In the genomic region with DNA sequence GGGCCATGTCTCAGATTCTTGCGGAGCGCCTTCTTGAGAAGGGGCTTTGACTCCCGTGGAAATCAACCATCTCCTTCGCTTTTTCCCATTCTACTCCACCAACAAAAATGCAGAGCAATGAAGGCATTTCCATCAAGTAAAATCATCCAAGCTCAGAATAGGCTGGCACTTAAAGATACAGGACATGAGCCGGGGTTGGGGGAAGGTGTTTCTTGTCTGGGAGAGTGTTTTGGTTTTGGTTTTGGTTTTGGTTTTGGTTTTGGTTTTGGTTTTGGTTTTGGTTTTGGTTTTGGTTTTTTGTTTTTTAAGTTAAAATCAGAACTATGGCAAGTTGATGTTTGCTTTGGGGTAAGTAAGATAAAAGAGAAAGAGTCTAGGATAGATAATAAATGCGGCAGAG, we compare ENCODE assay signal across 25 mouse cellular contexts.
"Had no signal": no experiment of that assay in that cellular context is flagged by ENCODE, and none has a peak within 500 bp of the region (broad histone marks: within the 10 kb centered on the region; RNA-seq: fewer than 3 reads in every experiment).

No protein-coding gene starts in this region.

- H3K4me1 ChIP-seq: embryonic facial prominence, embryonic 10.5 days; embryonic facial prominence, embryonic 12.5 days; embryonic facial prominence, embryonic 13.5 days; embryonic facial prominence, embryonic 15.5 days; forebrain, embryonic 13.5 days had no signal

- H3K9me3 ChIP-seq: embryonic facial prominence, embryonic 10.5 days; embryonic facial prominence, embryonic 12.5 days; embryonic facial prominence, embryonic 13.5 days; embryonic facial prominence, embryonic 15.5 days; forebrain, embryonic 10.5 days; forebrain, embryonic 12.5 days; forebrain, embryonic 13.5 days; forebrain, embryonic 15.5 days had no signal

- H3K36me3 ChIP-seq: embryonic facial prominence, embryonic 10.5 days; embryonic facial prominence, embryonic 12.5 days; embryonic facial prominence, embryonic 13.5 days; embryonic facial prominence, embryonic 15.5 days; forebrain, embryonic 10.5 days; forebrain, embryonic 12.5 days; forebrain, embryonic 15.5 days had no signal

- H3K9ac ChIP-seq: embryonic facial prominence, embryonic 12.5 days; embryonic facial prominence, embryonic 13.5 days; embryonic facial prominence, embryonic 15.5 days; forebrain, embryonic 12.5 days; forebrain, embryonic 13.5 days; forebrain, embryonic 15.5 days; forebrain, postnatal 0 days had no signal

- H3K4me2 ChIP-seq: embryonic facial prominence, embryonic 12.5 days; embryonic facial prominence, embryonic 13.5 days; embryonic facial prominence, embryonic 15.5 days; forebrain, embryonic 12.5 days; forebrain, embryonic 13.5 days; forebrain, embryonic 15.5 days had no signal

- H3K27ac ChIP-seq: embryonic facial prominence, embryonic 10.5 days; embryonic facial prominence, embryonic 12.5 days; embryonic facial prominence, embryonic 13.5 days; embryonic facial prominence, embryonic 15.5 days; forebrain, embryonic 10.5 days; forebrain, embryonic 12.5 days; forebrain, embryonic 13.5 days; forebrain, embryonic 15.5 days; gastrocnemius, adult 2 months; heart, adult 2 months had no signal

- DNase-seq: cerebellum, adult 2 months; cerebellum, adult 8-10 months; cerebellum, adult 9-10 months; cerebellum, adult 9-11 months; cerebellum, postnatal 25 days; cerebellum, postnatal 36 days; embryo, embryonic 11 days; forebrain, postnatal 0 days; gastrocnemius, adult 2 months; gastrocnemius, postnatal 10 days; gastrocnemius, postnatal 14 days; gastrocnemius, postnatal 25 days; gastrocnemius, postnatal 36 days; heart, adult 2 months had no signal

- ATAC-seq: forebrain, embryonic 13.5 days; forebrain, embryonic 14.5 days; forebrain, embryonic 15.5 days; forebrain, embryonic 16.5 days; forebrain, postnatal 0 days had no signal

- H3K4me3 ChIP-seq: embryonic facial prominence, embryonic 10.5 days; embryonic facial prominence, embryonic 12.5 days; embryonic facial prominence, embryonic 13.5 days; embryonic facial prominence, embryonic 15.5 days; erythroblast, embryonic 14.5 days; forebrain, embryonic 10.5 days; forebrain, embryonic 12.5 days; forebrain, embryonic 13.5 days; forebrain, embryonic 15.5 days; gastrocnemius, adult 2 months; heart, adult 2 months had no signal

- H3K27me3 ChIP-seq: embryonic facial prominence, embryonic 12.5 days; embryonic facial prominence, embryonic 13.5 days; embryonic facial prominence, embryonic 15.5 days; forebrain, embryonic 12.5 days; forebrain, embryonic 13.5 days; forebrain, embryonic 15.5 days had no signal
